Mouse (Mus musculus) brown adipose tissue, adult 24 weeks (tissue): Measurements from ENCODE around the gene Btd. TPM values are rescaled to one million over a fixed set of nuclear protein-coding genes. Genes with fewer than 3 reads are reported as not detected.
"Not testable (repeated sequence)": the region's sequence is repeated elsewhere in the genome, so short reads cannot be mapped to it uniquely, and the experiment has no call there.

Source experiments
- H3K27ac ChIP-seq: fragments of 200-500 bp; replicated peaks from 2 replicates; pipeline ENCODE4 v1.5.1; 2012; ENCODE audit warnings: low read depth, mild to moderate bottlenecking, low read length
- H3K4me1 ChIP-seq: fragments of 200-500 bp; 2 replicates; pipeline ENCODE4 v1.6.1; 2012; ENCODE audit warnings: low read length, mixed read lengths; ENCODE audit not compliant: control insufficient read depth, insufficient read depth, insufficient read length
- H3K4me3 ChIP-seq: fragments of 200-500 bp; 2 replicates; pipeline ENCODE4 v1.5.1; 2012; ENCODE audit warnings: low read depth, mild to moderate bottlenecking, low read length, moderate library complexity; ENCODE audit not compliant: insufficient read depth
- polyA plus RNA-seq: library from polyadenylated mRNA; stranded (reverse); fragments of >200 nt; gene quantifications from 2 replicates; pipeline ENCODE4 v1.2.4, GENCODE M21; 2012; ENCODE audit not compliant: missing spikeins, insufficient read depth, insufficient read length

Gene Btd
- 27.9 and 30.4 TPM in 2 replicates for polyA plus RNA-seq

- peak within 1 kb of the TSS; percentile 67 for H3K4me3 ChIP-seq
- peak within 1 kb of the TSS; percentile 72 for H3K27ac ChIP-seq
- H3K4me1 ChIP-seq: peaks cover 4% of the 10 kb centered on the region
Observed at GRCm38 (mm10) chr14:31640890-31641505, at the start of gene Btd, which contains the start of gene Hacl1. Btd (plus strand) TSS chr14:31641028. Hacl1 (minus strand) TSS chr14:31641286.

- Histone ChIP-seq H3K27ac (no peak within 1 kb of the TSS), H3K4me1 (no peaks in the 10 kb centered on the region)
Observed at GRCm38 (mm10) chr14:31591243-31591642, 49.6 kb upstream of the Btd start, which contains the start of gene Colq. Colq (minus strand) TSS chr14:31591343.

GRCm38 (mm10) chr14:31593036-31593435, 47.8 kb upstream of the Btd start:
- no peaks in the 10 kb centered on the region for H3K4me1 ChIP-seq
- H3K27ac ChIP-seq: no peak overlapping the region

More at GRCm38 (mm10) chr14:31591243-31591642, 49.6 kb upstream of the Btd start, which contains the start of gene Colq:
- no peak within 1 kb of the TSS for H3K4me3 ChIP-seq

GRCm38 (mm10) chr14:31594693-31595092, 46.1 kb upstream of the Btd start:
- Histone ChIP-seq H3K4me1 (no peaks in the 10 kb centered on the region), H3K4me3 (no peak overlapping the region), H3K27ac (no peak overlapping the region)

More at GRCm38 (mm10) chr14:31593036-31593435, 47.8 kb upstream of the Btd start:
- no peak overlapping the region for H3K4me3 ChIP-seq

- Histone ChIP-seq H3K4me1 (no peaks in the 10 kb centered on the region), H3K27ac (no peak overlapping the region), H3K4me3 (no peak overlapping the region)
Observed at GRCm38 (mm10) chr14:31596408-31596807, 44.4 kb upstream of the Btd start.

- H3K4me1 ChIP-seq: no peaks in the 10 kb centered on the region
- H3K4me3 ChIP-seq: no peak overlapping the region
Observed at GRCm38 (mm10) chr14:31597446-31597845, 43.4 kb upstream of the Btd start.

GRCm38 (mm10) chr14:31601908-31602615, 38.8 kb upstream of the Btd start:
- Histone ChIP-seq H3K27ac (no peak overlapping the region), H3K4me1 (no peaks in the 10 kb centered on the region), H3K4me3 (no peak overlapping the region)

More at GRCm38 (mm10) chr14:31597446-31597845, 43.4 kb upstream of the Btd start:
- H3K27ac ChIP-seq: no peak overlapping the region

GRCm38 (mm10) chr14:31602616-31602979, 38.2 kb upstream of the Btd start:
- H3K4me3 ChIP-seq, H3K27ac ChIP-seq, H3K4me1 ChIP-seq: not testable (repeated sequence)

GRCm38 (mm10) chr14:31604916-31605315, 35.9 kb upstream of the Btd start:
- no peak overlapping the region for H3K27ac ChIP-seq
- no peak overlapping the region for H3K4me3 ChIP-seq
- no peaks in the 10 kb centered on the region for H3K4me1 ChIP-seq

GRCm38 (mm10) chr14:31605514-31605913, 35.3 kb upstream of the Btd start:
- Histone ChIP-seq H3K4me1 (no peaks in the 10 kb centered on the region), H3K4me3 (no peak overlapping the region), H3K27ac (no peak overlapping the region)

- no peaks in the 10 kb centered on the region for H3K4me1 ChIP-seq
- no peak overlapping the region for H3K27ac ChIP-seq
- H3K4me3 ChIP-seq: no peak overlapping the region
Observed at GRCm38 (mm10) chr14:31611986-31612385, 28.8 kb upstream of the Btd start.

- no peak overlapping the region for H3K4me3 ChIP-seq
Observed at GRCm38 (mm10) chr14:31613671-31614070, 27.2 kb upstream of the Btd start.

GRCm38 (mm10) chr14:31617204-31617603, 23.6 kb upstream of the Btd start:
- Histone ChIP-seq H3K4me1 (no peaks in the 10 kb centered on the region), H3K27ac (no peak overlapping the region), H3K4me3 (no peak overlapping the region)

More at GRCm38 (mm10) chr14:31613671-31614070, 27.2 kb upstream of the Btd start:
- Histone ChIP-seq H3K27ac (no peak overlapping the region), H3K4me1 (no peaks in the 10 kb centered on the region)

- Histone ChIP-seq H3K4me1 (no peaks in the 10 kb centered on the region), H3K4me3 (no peak overlapping the region), H3K27ac (no peak overlapping the region)
Observed at GRCm38 (mm10) chr14:31617997-31618396, 22.8 kb upstream of the Btd start.

- no peaks in the 10 kb centered on the region for H3K4me1 ChIP-seq
- no peak overlapping the region for H3K4me3 ChIP-seq
- no peak overlapping the region for H3K27ac ChIP-seq
Observed at GRCm38 (mm10) chr14:31620591-31621223, 20.1 kb upstream of the Btd start.
